Mouse (Mus musculus): ENCODE data around the gene Aig1. TPM values are rescaled to one million over a fixed set of nuclear protein-coding genes. Genes with fewer than 3 reads are reported as not detected.

Gene Aig1
- polyA plus RNA-seq, 1 experiment = 70.7 TPM

GRCm38 (mm10) chr10:13767076-13767475 is 101.7 kb downstream of the Aig1 start:
- no peak overlapping the region for H3K4me3 ChIP-seq (ENCODE audit: low read depth, low read length)
- 91% methylated on average over 6 of the region's 6 CpGs for WGBS
- H3K4me1 ChIP-seq (ENCODE audit: control insufficient read depth, insufficient read depth, insufficient read length, low read length) = no peaks in the 10 kb centered on the region
- TF ChIP-seq CTCF (IDR thresholded peaks at IDR 0.05; ENCODE audit: extremely low read depth, insufficient read length, insufficient replicate concordance, low read depth, low read length) (no peak), POLR2A (IDR thresholded peaks at IDR 0.05; ENCODE audit: low read depth, low read length) (no peak)
- H3K36me3 ChIP-seq (ENCODE audit: control insufficient read depth, insufficient read depth, low read length) = no peaks in the 10 kb centered on the region
- H3K27me3 ChIP-seq (ENCODE audit: control insufficient read depth, insufficient read depth, low read length) = no peaks in the 10 kb centered on the region
- no peak overlapping the region for H3K27ac ChIP-seq (ENCODE audit: insufficient read depth, low read depth, low read length)

GRCm38 (mm10) chr10:13763151-13763550 is 105.6 kb downstream of the Aig1 start:
- H3K36me3 ChIP-seq (ENCODE audit: control insufficient read depth, insufficient read depth, low read length) = no peaks in the 10 kb centered on the region
- TF ChIP-seq POLR2A (IDR thresholded peaks at IDR 0.05; ENCODE audit: low read depth, low read length) (no peak), CTCF (IDR thresholded peaks at IDR 0.05; ENCODE audit: extremely low read depth, insufficient read length, insufficient replicate concordance, low read depth, low read length) (no peak)
- no peak overlapping the region for H3K4me3 ChIP-seq (ENCODE audit: low read depth, low read length)
- 60% methylated on average over 2 of the region's 2 CpGs for WGBS
- H3K27ac ChIP-seq (ENCODE audit: insufficient read depth, low read depth, low read length) = no peak overlapping the region
- no peaks in the 10 kb centered on the region for H3K4me1 ChIP-seq (ENCODE audit: control insufficient read depth, insufficient read depth, insufficient read length, low read length)
- H3K27me3 ChIP-seq (ENCODE audit: control insufficient read depth, insufficient read depth, low read length) = no peaks in the 10 kb centered on the region

GRCm38 (mm10) chr10:13754712-13755111 is 114.1 kb downstream of the Aig1 start:
- TF ChIP-seq POLR2A (IDR thresholded peaks at IDR 0.05; ENCODE audit: low read depth, low read length) (no peak), CTCF (IDR thresholded peaks at IDR 0.05; ENCODE audit: extremely low read depth, insufficient read length, insufficient replicate concordance, low read depth, low read length) (no peak)
- 87% methylated on average over 1 of the region's 1 CpGs for WGBS
- Histone ChIP-seq H3K4me3 (ENCODE audit: low read depth, low read length) (no peak overlapping the region), H3K36me3 (ENCODE audit: control insufficient read depth, insufficient read depth, low read length) (no peaks in the 10 kb centered on the region; the same call in 1 of the 2 replicates), H3K4me1 (ENCODE audit: control insufficient read depth, insufficient read depth, insufficient read length, low read length) (no peaks in the 10 kb centered on the region), H3K27ac (ENCODE audit: insufficient read depth, low read depth, low read length) (no peak overlapping the region), H3K27me3 (ENCODE audit: control insufficient read depth, insufficient read depth, low read length) (no peaks in the 10 kb centered on the region)

- H3K4me1 ChIP-seq (ENCODE audit: control insufficient read depth, insufficient read depth, insufficient read length, low read length) = no peaks in the 10 kb centered on the region
- WGBS = 90% methylated on average over 5 of the region's 5 CpGs
- H3K4me3 ChIP-seq (ENCODE audit: low read depth, low read length) = no peak overlapping the region
- no peak overlapping the region for H3K27ac ChIP-seq (ENCODE audit: insufficient read depth, low read depth, low read length)
- no peaks in the 10 kb centered on the region; the same call in 1 of the 2 replicates for H3K36me3 ChIP-seq (ENCODE audit: control insufficient read depth, insufficient read depth, low read length)
- H3K27me3 ChIP-seq (ENCODE audit: control insufficient read depth, insufficient read depth, low read length) = no peaks in the 10 kb centered on the region
- TF ChIP-seq POLR2A (IDR thresholded peaks at IDR 0.05; ENCODE audit: low read depth, low read length) (no peak), CTCF (IDR thresholded peaks at IDR 0.05; ENCODE audit: extremely low read depth, insufficient read length, insufficient replicate concordance, low read depth, low read length) (no peak)
Observed at GRCm38 (mm10) chr10:13753777-13754176, 115.0 kb downstream of the Aig1 start.

- Histone ChIP-seq H3K36me3 (ENCODE audit: control insufficient read depth, insufficient read depth, low read length) (no peaks in the 10 kb centered on the region), H3K4me3 (ENCODE audit: low read depth, low read length) (no peak overlapping the region), H3K27me3 (ENCODE audit: control insufficient read depth, insufficient read depth, low read length) (no peaks in the 10 kb centered on the region), H3K27ac (ENCODE audit: insufficient read depth, low read depth, low read length) (no peak overlapping the region), H3K4me1 (ENCODE audit: control insufficient read depth, insufficient read depth, insufficient read length, low read length) (no peaks in the 10 kb centered on the region)
- WGBS = 92% methylated on average over 18 of the region's 18 CpGs
- TF ChIP-seq POLR2A (IDR thresholded peaks at IDR 0.05; ENCODE audit: low read depth, low read length) (no peak), CTCF (IDR thresholded peaks at IDR 0.05; ENCODE audit: extremely low read depth, insufficient read length, insufficient replicate concordance, low read depth, low read length) (no peak)
Observed at GRCm38 (mm10) chr10:13739494-13740140, 129.2 kb downstream of the Aig1 start.

GRCm38 (mm10) chr10:13730039-13730748 is 138.6 kb downstream of the Aig1 start:
- WGBS = 96% methylated on average over 4 of the region's 4 CpGs
- no peak for TF ChIP-seq POLR2A (IDR thresholded peaks at IDR 0.05; ENCODE audit: low read depth, low read length)
- no peak for TF ChIP-seq CTCF (IDR thresholded peaks at IDR 0.05; ENCODE audit: extremely low read depth, insufficient read length, insufficient replicate concordance, low read depth, low read length)
- H3K27ac ChIP-seq (ENCODE audit: insufficient read depth, low read depth, low read length) = no peak overlapping the region
- no peaks in the 10 kb centered on the region; the same call in 1 of the 2 replicates for H3K36me3 ChIP-seq (ENCODE audit: control insufficient read depth, insufficient read depth, low read length)
- no peaks in the 10 kb centered on the region for H3K27me3 ChIP-seq (ENCODE audit: control insufficient read depth, insufficient read depth, low read length)
- no peaks in the 10 kb centered on the region for H3K4me1 ChIP-seq (ENCODE audit: control insufficient read depth, insufficient read depth, insufficient read length, low read length)
- H3K4me3 ChIP-seq (ENCODE audit: low read depth, low read length) = no peak overlapping the region

GRCm38 (mm10) chr10:13727676-13728075 is 141.1 kb downstream of the Aig1 start:
- H3K4me3 ChIP-seq (ENCODE audit: low read depth, low read length) = no peak overlapping the region
- 83% methylated on average over 6 of the region's 6 CpGs for WGBS
- H3K27me3 ChIP-seq (ENCODE audit: control insufficient read depth, insufficient read depth, low read length) = no peaks in the 10 kb centered on the region
- H3K36me3 ChIP-seq (ENCODE audit: control insufficient read depth, insufficient read depth, low read length) = no peaks in the 10 kb centered on the region; the same call in 1 of the 2 replicates
- no peak for TF ChIP-seq CTCF (IDR thresholded peaks at IDR 0.05; ENCODE audit: extremely low read depth, insufficient read length, insufficient replicate concordance, low read depth, low read length)
- no peak for TF ChIP-seq POLR2A (IDR thresholded peaks at IDR 0.05; ENCODE audit: low read depth, low read length)
- H3K4me1 ChIP-seq (ENCODE audit: control insufficient read depth, insufficient read depth, insufficient read length, low read length) = no peaks in the 10 kb centered on the region
- H3K27ac ChIP-seq (ENCODE audit: insufficient read depth, low read depth, low read length) = no peak overlapping the region
